Mouse (Mus musculus): ENCODE results near the gene Nkx2-1.
"Not testable (repeated sequence)": the region's sequence is repeated elsewhere in the genome, so short reads cannot be mapped to it uniquely, and the experiment has no call there.

Nkx2-1 gene

GRCm38 (mm10) chr12:56536884-56537265, at the start of gene Nkx2-1:
Nkx2-1 (minus strand) TSS chr12:56536908.
- DNase-seq (ENCODE audit: low read depth, low spot score): no peak

- peak; percentile 71 for DNase-seq (ENCODE audit: low read depth, low spot score)
These were observed 4.4 kb upstream of the Nkx2-1 start for GRCm38 (mm10) chr12:56541068-56541467.

GRCm38 (mm10) chr12:56540591-56540990, 3.9 kb upstream of the Nkx2-1 start:
- DNase-seq (ENCODE audit: low read depth, low spot score): no peak

GRCm38 (mm10) chr12:56538601-56539000, 1.9 kb upstream of the Nkx2-1 start:
- no peak for DNase-seq (ENCODE audit: low read depth, low spot score)

GRCm38 (mm10) chr12:56537931-56538330, 1.2 kb upstream of the Nkx2-1 start:
- DNase-seq (ENCODE audit: low read depth, low spot score): no peak

- DNase-seq (ENCODE audit: low read depth, low spot score): no peak
These were observed 634 bp upstream of the Nkx2-1 start for GRCm38 (mm10) chr12:56537342-56537741.

GRCm38 (mm10) chr12:56536174-56536883, 379 bp downstream of the Nkx2-1 start:
- no peak for DNase-seq (ENCODE audit: low read depth, low spot score)

- no peak for DNase-seq (ENCODE audit: low read depth, low spot score)
These were observed 1.1 kb downstream of the Nkx2-1 start for GRCm38 (mm10) chr12:56535411-56536173.

GRCm38 (mm10) chr12:56534651-56535326, 1.9 kb downstream of the Nkx2-1 start:
- DNase-seq (ENCODE audit: low read depth, low spot score): no peak

- DNase-seq (ENCODE audit: low read depth, low spot score): no peak
These were observed 2.4 kb downstream of the Nkx2-1 start for GRCm38 (mm10) chr12:56534311-56534650.

GRCm38 (mm10) chr12:56533501-56534310, 3.0 kb downstream of the Nkx2-1 start:
- DNase-seq (ENCODE audit: low read depth, low spot score): no peak

- no peak for DNase-seq (ENCODE audit: low read depth, low spot score)
These were observed 3.7 kb downstream of the Nkx2-1 start for GRCm38 (mm10) chr12:56532986-56533495.

GRCm38 (mm10) chr12:56532142-56532541, 4.6 kb downstream of the Nkx2-1 start:
- DNase-seq (ENCODE audit: low read depth, low spot score): no peak

GRCm38 (mm10) chr12:56531051-56531620, 5.6 kb downstream of the Nkx2-1 start:
- no peak for DNase-seq (ENCODE audit: low read depth, low spot score)

GRCm38 (mm10) chr12:56529931-56530330, 6.8 kb downstream of the Nkx2-1 start:
- DNase-seq (ENCODE audit: low read depth, low spot score): no peak

- no peak for DNase-seq (ENCODE audit: low read depth, low spot score)
These were observed 7.6 kb downstream of the Nkx2-1 start for GRCm38 (mm10) chr12:56528881-56529681.

GRCm38 (mm10) chr12:56528034-56528570, 8.6 kb downstream of the Nkx2-1 start:
- no peak for DNase-seq (ENCODE audit: low read depth, low spot score)

- no peak for DNase-seq (ENCODE audit: low read depth, low spot score)
These were observed 9.6 kb downstream of the Nkx2-1 start for GRCm38 (mm10) chr12:56527071-56527470.

- DNase-seq (ENCODE audit: low read depth, low spot score): not testable (repeated sequence)
These were observed 11.4 kb downstream of the Nkx2-1 start for GRCm38 (mm10) chr12:56525219-56525797.

- no peak for DNase-seq (ENCODE audit: low read depth, low spot score)
These were observed 12.5 kb downstream of the Nkx2-1 start for GRCm38 (mm10) chr12:56524201-56524600.
